In genomic region chr11:24103128-24103742, GRCm38 (mm10) we compare ENCODE assay signal across 26 mouse cellular contexts. TPM values are rescaled to one million over a fixed set of nuclear protein-coding genes. Genes with fewer than 3 reads are reported as not detected.
DNase-seq lines count a peak whose midpoint lies in the region; ATAC-seq and TF ChIP-seq lines count a peak whose summit lies in the region.
"Had no signal": no experiment of that assay in that cellular context is flagged by ENCODE, and none has a peak within 500 bp of the region (broad histone marks: within the 10 kb centered on the region; RNA-seq: fewer than 3 reads in every experiment).

No protein-coding gene starts in this region.

- H3K27me3 ChIP-seq in forebrain, postnatal 0 days (ENCODE audit: insufficient read depth, low read length): no peaks in the 10 kb centered on the region
- H3K27me3 ChIP-seq in forebrain, embryonic 13.5 days: no peaks in the 10 kb centered on the region
- no peaks in the 10 kb centered on the region for H3K27me3 ChIP-seq in liver, embryonic 12.5 days (replicated peaks)
- no peaks in the 10 kb centered on the region for H3K27me3 ChIP-seq in liver, embryonic 11.5 days (replicated peaks; ENCODE audit: control insufficient read depth, insufficient read depth, low read length)
- H3K27me3 ChIP-seq in liver, embryonic 16.5 days (ENCODE audit: control insufficient read depth, insufficient read depth, low read depth, low read length): no peaks in the 10 kb centered on the region
- H3K27me3 ChIP-seq: intestine, embryonic 15.5 days; limb, embryonic 12.5 days; lung, embryonic 15.5 days; midbrain, embryonic 13.5 days; stomach, embryonic 15.5 days had no signal

- DNase-seq in forebrain, postnatal 0 days: no peak
- no peak for DNase-seq in liver, embryonic 11.5 days (ENCODE audit: low spot score)
- DNase-seq in heart, adult 9 months (ENCODE audit: low spot score in 2 of 2): no peak
- DNase-seq: adrenal gland, postnatal 36 days; B cell, adult 2 months; cerebellum, adult 8-10 months; gastrocnemius, postnatal 25 days; heart, postnatal 10 days; kidney, adult 9 months; kidney, postnatal 25 days; right cerebral cortex, postnatal 25 days; thymus, adult 18-20 months; thymus, postnatal 4 days had no signal

- 0 out of 2 replicates have a peak overlapping the region, but pooled peaks have one; percentile 35 for H3K27ac ChIP-seq in forebrain, postnatal 0 days (ENCODE audit: low read depth, low read length)
- H3K27ac ChIP-seq in forebrain, embryonic 13.5 days: no peak overlapping the region
- H3K27ac ChIP-seq in liver, embryonic 12.5 days: peak overlapping the region; percentile 84
- no peak overlapping the region for H3K27ac ChIP-seq in liver, embryonic 11.5 days (ENCODE audit: low read depth, low read length)
- peak overlapping the region; percentile 0; the same call in 1 of the 2 replicates for H3K27ac ChIP-seq in liver, embryonic 16.5 days (ENCODE audit: low read length)
- H3K27ac ChIP-seq: intestine, embryonic 15.5 days; limb, embryonic 12.5 days; lung, embryonic 15.5 days; macrophage; midbrain, embryonic 13.5 days; stomach, embryonic 15.5 days had no signal

- peaks cover 34% of the 10 kb centered on the region for H3K4me1 ChIP-seq in forebrain, postnatal 0 days (ENCODE audit: insufficient read depth)
- peaks cover 81% of the 10 kb centered on the region for H3K4me1 ChIP-seq in forebrain, embryonic 13.5 days
- H3K4me1 ChIP-seq in liver, embryonic 12.5 days: peaks cover 83% of the 10 kb centered on the region
- H3K4me1 ChIP-seq in liver, embryonic 11.5 days (replicated peaks; ENCODE audit: control insufficient read depth, insufficient read depth, low read length): peaks cover 46% of the 10 kb centered on the region
- peaks cover 45% of the 10 kb centered on the region for H3K4me1 ChIP-seq in liver, embryonic 16.5 days (ENCODE audit: control insufficient read depth, low read depth, low read length)

- no peaks in the 10 kb centered on the region for H3K36me3 ChIP-seq in forebrain, postnatal 0 days (ENCODE audit: insufficient read depth)
- H3K36me3 ChIP-seq in forebrain, embryonic 13.5 days (ENCODE audit: poor library complexity, severe bottlenecking): no peaks in the 10 kb centered on the region
- H3K36me3 ChIP-seq in liver, embryonic 12.5 days: peaks cover 49% of the 10 kb centered on the region
- peaks cover 3% of the 10 kb centered on the region; the same call in 1 of the 2 replicates for H3K36me3 ChIP-seq in liver, embryonic 11.5 days (ENCODE audit: control insufficient read depth, insufficient read depth, low read length)
- no peaks in the 10 kb centered on the region for H3K36me3 ChIP-seq in liver, embryonic 16.5 days (ENCODE audit: control insufficient read depth, insufficient read depth)
- H3K36me3 ChIP-seq: intestine, embryonic 15.5 days; lung, embryonic 15.5 days; midbrain, embryonic 13.5 days; stomach, embryonic 15.5 days had no signal

- H3K9ac ChIP-seq in forebrain, postnatal 0 days: no peak overlapping the region
- H3K9ac ChIP-seq in forebrain, embryonic 13.5 days: no peak overlapping the region
- H3K9ac ChIP-seq in liver, embryonic 12.5 days: no peak overlapping the region
- no peak overlapping the region for H3K9ac ChIP-seq in liver, embryonic 11.5 days (ENCODE audit: low read depth, low read length)
- no peak overlapping the region for H3K9ac ChIP-seq in liver, embryonic 16.5 days (ENCODE audit: low read depth, low read length)
- H3K9ac ChIP-seq: intestine, embryonic 15.5 days; limb, embryonic 12.5 days; lung, embryonic 15.5 days; midbrain, embryonic 13.5 days; stomach, embryonic 15.5 days had no signal

- no peaks in the 10 kb centered on the region for H3K9me3 ChIP-seq in forebrain, postnatal 0 days (ENCODE audit: low read length)
- no peaks in the 10 kb centered on the region for H3K9me3 ChIP-seq in forebrain, embryonic 13.5 days (replicated peaks)
- H3K9me3 ChIP-seq in liver, embryonic 12.5 days (replicated peaks): no peaks in the 10 kb centered on the region
- H3K9me3 ChIP-seq in liver, embryonic 11.5 days (ENCODE audit: control insufficient read depth, low read length): no peaks in the 10 kb centered on the region
- no peaks in the 10 kb centered on the region for H3K9me3 ChIP-seq in liver, embryonic 16.5 days (replicated peaks; ENCODE audit: control insufficient read depth, low read length)
- H3K9me3 ChIP-seq: intestine, embryonic 15.5 days; limb, embryonic 12.5 days; lung, embryonic 15.5 days; midbrain, embryonic 13.5 days; stomach, embryonic 15.5 days had no signal

- no peak overlapping the region for H3K4me3 ChIP-seq in forebrain, postnatal 0 days (ENCODE audit: low read depth, low read length)
- no peak overlapping the region for H3K4me3 ChIP-seq in forebrain, embryonic 13.5 days
- H3K4me3 ChIP-seq in liver, embryonic 12.5 days: no peak overlapping the region
- H3K4me3 ChIP-seq in liver, embryonic 11.5 days (ENCODE audit: low read depth, low read length): no peak overlapping the region
- no peak overlapping the region for H3K4me3 ChIP-seq in liver, embryonic 16.5 days (ENCODE audit: low read depth, low read length)
- H3K4me3 ChIP-seq: intestine, embryonic 15.5 days; limb, embryonic 12.5 days; lung, embryonic 15.5 days; midbrain, embryonic 13.5 days; stomach, embryonic 15.5 days had no signal

- WGBS in forebrain, postnatal 0 days: 66% methylated on average over 6 of the region's 6 CpGs
- WGBS in forebrain, embryonic 13.5 days: 83% methylated on average over 6 of the region's 6 CpGs
- WGBS in liver, embryonic 12.5 days (ENCODE audit: insufficient replicate concordance): 70% methylated on average over 6 of the region's 6 CpGs
- 78% methylated on average over 6 of the region's 6 CpGs for WGBS in liver, embryonic 11.5 days
- WGBS in liver, embryonic 16.5 days (ENCODE audit: insufficient replicate concordance): 69% methylated on average over 6 of the region's 6 CpGs

- TF ChIP-seq CTCF in forebrain, postnatal 0 days (IDR thresholded peaks at IDR 0.05; ENCODE audit: low read depth): no peak

- no peak overlapping the region for H3K4me2 ChIP-seq in forebrain, postnatal 0 days (ENCODE audit: low read depth)
- H3K4me2 ChIP-seq in forebrain, embryonic 13.5 days: no peak overlapping the region
- no peak overlapping the region for H3K4me2 ChIP-seq in liver, embryonic 12.5 days
- H3K4me2 ChIP-seq in liver, embryonic 11.5 days: no peak overlapping the region
- H3K4me2 ChIP-seq in liver, embryonic 16.5 days (ENCODE audit: low read depth, low read length): no peak overlapping the region
- H3K4me2 ChIP-seq: intestine, embryonic 15.5 days; limb, embryonic 12.5 days; lung, embryonic 15.5 days; stomach, embryonic 15.5 days had no signal

- no peak for ATAC-seq in forebrain, postnatal 0 days
- ATAC-seq in forebrain, embryonic 13.5 days: no peak
- ATAC-seq in liver, embryonic 12.5 days: no peak
- ATAC-seq in liver, embryonic 11.5 days (replicated peaks; ENCODE audit: low FRiP score): no peak
- ATAC-seq in common myeloid progenitor, adult 5-6 weeks (replicated peaks; ENCODE audit: low read depth, poor library complexity, severe bottlenecking): 0 out of 2 replicates have a peak, but pooled peaks have one; percentile 7
- ATAC-seq in liver, embryonic 16.5 days (ENCODE audit: low read depth): no peak
- ATAC-seq: intestine, embryonic 15.5 days; midbrain, embryonic 13.5 days had no signal

RNA-seq across cellular contexts. Expression of gene Bcl11a, which starts 25.4 kb away (rescaled TPM):
- 70.8 and 85.9 TPM in 2 replicates for total RNA-seq in forebrain, postnatal 0 days (2014; rRNA removed)
- polyA plus RNA-seq in forebrain, postnatal 0 days (2015; fragmentation: Nextera tagmentation; extraction: Ambion mirVana): 173 and 174 TPM in 2 replicates
- polyA plus RNA-seq in forebrain, embryonic 13.5 days (2015; fragmentation: Nextera tagmentation; extraction: Ambion mirVana): 159 and 161 TPM in 2 replicates
- polyA plus RNA-seq in liver, embryonic 12.5 days (2016; fragmentation: Nextera tagmentation; extraction: Ambion mirVana): 53.4 and 53.5 TPM in 2 replicates
- polyA plus RNA-seq in liver, embryonic 11.5 days (2014; fragmentation: Nextera tagmentation; extraction: Ambion mirVana): 92.2 and 95.4 TPM in 2 replicates
- 66.2 and 92.3 TPM in 2 replicates for total RNA-seq in common myeloid progenitor, adult 5-6 weeks (2017)
- polyA plus RNA-seq in liver, embryonic 16.5 days (2015; fragmentation: Nextera tagmentation; extraction: Ambion mirVana): 17.7 and 20.9 TPM in 2 replicates

RNA-seq across cellular contexts. Expression of gene A830031A19Rik, which starts 28.4 kb away (rescaled TPM):
- total RNA-seq in forebrain, postnatal 0 days (2014; rRNA removed): 1.8 TPM in 1 of 2 replicates, not detected in the other
- 0.26 and 0.63 TPM in 2 replicates for polyA plus RNA-seq in forebrain, postnatal 0 days (2015; fragmentation: Nextera tagmentation; extraction: Ambion mirVana)
- not detected in 2 replicates for polyA plus RNA-seq in forebrain, embryonic 13.5 days (2015; fragmentation: Nextera tagmentation; extraction: Ambion mirVana)
- polyA plus RNA-seq in liver, embryonic 12.5 days (2016; fragmentation: Nextera tagmentation; extraction: Ambion mirVana): not detected in 2 replicates
- polyA plus RNA-seq in liver, embryonic 11.5 days (2014; fragmentation: Nextera tagmentation; extraction: Ambion mirVana): not detected in 2 replicates
- not detected in 2 replicates for total RNA-seq in common myeloid progenitor, adult 5-6 weeks (2017)
- polyA plus RNA-seq in liver, embryonic 16.5 days (2015; fragmentation: Nextera tagmentation; extraction: Ambion mirVana): not detected in 2 replicates
- total RNA-seq: adrenal gland, postnatal 36 days; gastrocnemius, postnatal 25 days; heart, adult 8-10 months; heart, postnatal 10 days had no signal
- polyA plus RNA-seq: embryonic facial prominence, embryonic 11.5 days; hindbrain, embryonic 11.5 days; intestine, embryonic 15.5 days; limb, embryonic 12.5 days; lung, embryonic 15.5 days; macrophage; midbrain, embryonic 13.5 days; stomach, embryonic 15.5 days had no signal

Comparison
In these comparisons a context has a peak if more than half of its experiments do, and no peak if none do; other contexts are left out.
1. H3K27ac ChIP-seq: peak in forebrain, postnatal 0 days (single experiment), liver, embryonic 12.5 days (single experiment) and liver, embryonic 16.5 days (single experiment); none in forebrain, embryonic 13.5 days (single experiment) and liver, embryonic 11.5 days (single experiment).